Mouse (Mus musculus) heart, postnatal 10 days (tissue): ENCODE results near the gene Olfr770. TPM values are rescaled to one million over a fixed set of nuclear protein-coding genes. Genes with fewer than 3 reads are reported as not detected.
"Not testable (repeated sequence)": the region's sequence is repeated elsewhere in the genome, so short reads cannot be mapped to it uniquely, and the experiment has no call there.

ENCODE experiments used
- DNase-seq, 2 experiments: peaks; one replicate each; pipeline ENCODE4 v3.0.0; 2021
- intact Hi-C: fragments of 180-260 bp; cut with DNase I; formaldehyde crosslinking; loops from one replicate; pipeline ENCODE4 v1.15.1; 2025
- total RNA-seq, 2 experiments: library from RNA; stranded (reverse); gene quantifications; 2 replicates each; pipeline ENCODE4 v1.2.3; 2021

Olfr770 gene
- total RNA-seq: not detected

- DNase-seq: no peak
- intact Hi-C loops: no loop called here
Measured at GRCm38 (mm10) chr10:129138898-129139297, at the start of gene Olfr770. Olfr770 (minus strand) TSS chr10:129138998.

- DNase-seq: not testable (repeated sequence)
Measured at GRCm38 (mm10) chr10:129187319-129187718, 48.5 kb upstream of the Olfr770 start, which contains the start of gene Olfr773. Olfr773 (minus strand) TSS chr10:129187419.

GRCm38 (mm10) chr10:129177821-129178220 lies 39.0 kb upstream of the Olfr770 start, which contains the start of gene Olfr772:
Olfr772 (minus strand) TSS chr10:129177921.
- intact Hi-C loops, DNase-seq: not testable (repeated sequence)

More at GRCm38 (mm10) chr10:129187319-129187718, 48.5 kb upstream of the Olfr770 start, which contains the start of gene Olfr773:
- intact Hi-C loops: not testable (repeated sequence)

GRCm38 (mm10) chr10:129164651-129165050 lies 25.9 kb upstream of the Olfr770 start, which contains the start of gene Olfr771:
Olfr771 (minus strand) TSS chr10:129164751.
- no peak for DNase-seq
- intact Hi-C loops: no loop called here

- DNase-seq: no peak
- intact Hi-C loops: no loop called here
Measured at GRCm38 (mm10) chr10:129117761-129118160, 21.0 kb downstream of the Olfr770 start, which contains the start of gene Olfr769. Olfr769 (minus strand) TSS chr10:129117861.

GRCm38 (mm10) chr10:129115146-129115545 lies 23.7 kb downstream of the Olfr770 start:
- intact Hi-C loops: no loop called here
- no peak for DNase-seq

GRCm38 (mm10) chr10:129101231-129101630 lies 37.6 kb downstream of the Olfr770 start:
- DNase-seq: no peak
- intact Hi-C loops: no loop called here

GRCm38 (mm10) chr10:129099275-129099674 lies 39.5 kb downstream of the Olfr770 start, which contains the start of gene Olfr768:
Olfr768 (minus strand) TSS chr10:129099375.
- no peak for DNase-seq
- intact Hi-C loops: no loop called here

GRCm38 (mm10) chr10:129082810-129083209 lies 56.0 kb downstream of the Olfr770 start, which contains the start of gene Olfr767:
Olfr767 (minus strand) TSS chr10:129082910.
- DNase-seq, intact Hi-C loops: not testable (repeated sequence)

Other genes starting within 250 kb of the Olfr770 start
- gene Gdf11, start 247.3 kb downstream of the Olfr770 start, total RNA-seq: 1 to 10 TPM; 3.1 to 4.0 TPM
- 100 to 1,000 TPM; 203 to 239 TPM for gene Cd63, start 238.0 kb downstream of the Olfr770 start, total RNA-seq
- 1 to 10 TPM; 5.9 to 9.7 TPM for gene Rdh5, start 216.1 kb downstream of the Olfr770 start, total RNA-seq
- gene Bloc1s1, start 215.0 kb downstream of the Olfr770 start, total RNA-seq: 100 to 1,000 TPM; 188 to 198 TPM
- gene Itga7, start 205.2 kb downstream of the Olfr770 start, total RNA-seq: 100 to 1,000 TPM; 125 to 136 TPM
- not detected for gene Mettl7b, start 178.0 kb downstream of the Olfr770 start, total RNA-seq
- gene Olfr9, start 149.6 kb downstream of the Olfr770 start, total RNA-seq: not detected
- not detected for gene Olfr763, start 128.2 kb downstream of the Olfr770 start, total RNA-seq
- gene Olfr764-ps1, start 99.1 kb downstream of the Olfr770 start, total RNA-seq: not detected
- gene Olfr765, start 89.0 kb downstream of the Olfr770 start, total RNA-seq: not detected
- gene Olfr766-ps1, start 70.0 kb downstream of the Olfr770 start, total RNA-seq: not detected
- not detected for gene Olfr767, start 56.1 kb downstream of the Olfr770 start, total RNA-seq
- gene Olfr768, start 39.6 kb downstream of the Olfr770 start, total RNA-seq: not detected
- gene Olfr769, start 21.1 kb downstream of the Olfr770 start, total RNA-seq: not detected
- not detected for gene Olfr771, start 25.8 kb upstream of the Olfr770 start, total RNA-seq
- not detected for gene Olfr772, start 38.9 kb upstream of the Olfr770 start, total RNA-seq
- not detected for gene Olfr773, start 48.4 kb upstream of the Olfr770 start, total RNA-seq
- gene Olfr774, start 97.2 kb upstream of the Olfr770 start, total RNA-seq: not detected
- gene Olfr775, start 109.4 kb upstream of the Olfr770 start, total RNA-seq: not detected
- not detected for gene Olfr776, start 120.1 kb upstream of the Olfr770 start, total RNA-seq
- gene Olfr777, start 132.5 kb upstream of the Olfr770 start, total RNA-seq: not detected
- not detected for gene Olfr780, start 179.1 kb upstream of the Olfr770 start, total RNA-seq
- gene Olfr781, start 189.9 kb upstream of the Olfr770 start, total RNA-seq: not detected
- not detected for gene Olfr782, start 209.9 kb upstream of the Olfr770 start, total RNA-seq
- not detected for gene Olfr784, start 245.1 kb upstream of the Olfr770 start, total RNA-seq